Mouse (Mus musculus) fat pad, adult 2 months (tissue): ENCODE measurements around the gene Katnb1.

ENCODE experiments used
- DNase-seq: peaks from one replicate; pipeline ENCODE4 v3.0.0-alpha.2; 2011; ENCODE audit warnings: low read depth, low spot score; ENCODE audit errors: extremely low read depth

Katnb1 gene

DNA sequence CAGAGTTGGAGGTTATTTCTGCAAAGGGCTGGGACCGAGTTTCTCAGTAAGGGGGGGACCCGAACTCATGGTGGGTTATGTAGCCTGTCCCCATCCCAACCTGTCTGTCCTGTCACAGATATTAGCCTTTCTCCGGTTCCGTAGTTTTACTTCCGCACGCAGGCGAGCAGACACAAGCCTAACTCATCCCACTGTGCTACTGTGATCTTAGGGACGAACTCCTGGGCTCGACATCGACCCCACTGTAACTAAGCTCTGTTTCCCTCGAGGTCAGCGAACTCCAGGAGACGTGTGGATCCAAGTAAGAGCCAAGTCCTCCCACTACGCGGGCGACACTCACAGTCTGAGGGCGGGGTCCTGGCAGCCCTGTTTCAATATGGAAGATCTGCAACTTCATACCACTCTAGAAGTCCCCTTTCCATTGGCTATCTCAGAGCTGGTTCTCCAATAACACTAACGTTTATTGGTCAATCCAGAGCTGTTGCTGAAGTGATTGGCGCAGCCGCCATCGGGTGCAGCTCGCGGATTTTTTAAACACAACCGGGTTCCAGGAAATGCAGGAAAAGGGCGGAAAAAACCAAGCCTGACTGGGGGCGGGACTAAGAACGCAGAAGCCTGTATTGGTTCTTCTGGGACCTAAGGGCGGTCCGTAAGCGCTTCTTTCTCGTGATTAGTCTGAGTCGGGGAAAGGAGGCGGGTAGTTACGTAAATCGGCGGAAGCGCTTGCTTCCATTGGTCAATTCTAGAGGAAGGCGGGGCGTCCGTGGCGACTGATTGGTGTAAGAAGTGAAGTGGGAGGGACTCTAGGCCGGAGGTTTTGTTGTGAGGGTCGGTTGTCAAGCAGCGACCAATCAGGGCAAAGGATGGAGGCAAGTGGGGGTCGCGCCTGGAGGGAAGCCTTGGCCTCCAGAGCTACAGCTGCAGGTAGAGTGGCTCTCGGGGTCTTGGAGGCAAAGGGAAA, at the start of gene Katnb1:
Katnb1 (plus strand) TSS at position 806 of the 961 bp plus-strand sequence.
- peak; percentile 100 for DNase-seq

DNA sequence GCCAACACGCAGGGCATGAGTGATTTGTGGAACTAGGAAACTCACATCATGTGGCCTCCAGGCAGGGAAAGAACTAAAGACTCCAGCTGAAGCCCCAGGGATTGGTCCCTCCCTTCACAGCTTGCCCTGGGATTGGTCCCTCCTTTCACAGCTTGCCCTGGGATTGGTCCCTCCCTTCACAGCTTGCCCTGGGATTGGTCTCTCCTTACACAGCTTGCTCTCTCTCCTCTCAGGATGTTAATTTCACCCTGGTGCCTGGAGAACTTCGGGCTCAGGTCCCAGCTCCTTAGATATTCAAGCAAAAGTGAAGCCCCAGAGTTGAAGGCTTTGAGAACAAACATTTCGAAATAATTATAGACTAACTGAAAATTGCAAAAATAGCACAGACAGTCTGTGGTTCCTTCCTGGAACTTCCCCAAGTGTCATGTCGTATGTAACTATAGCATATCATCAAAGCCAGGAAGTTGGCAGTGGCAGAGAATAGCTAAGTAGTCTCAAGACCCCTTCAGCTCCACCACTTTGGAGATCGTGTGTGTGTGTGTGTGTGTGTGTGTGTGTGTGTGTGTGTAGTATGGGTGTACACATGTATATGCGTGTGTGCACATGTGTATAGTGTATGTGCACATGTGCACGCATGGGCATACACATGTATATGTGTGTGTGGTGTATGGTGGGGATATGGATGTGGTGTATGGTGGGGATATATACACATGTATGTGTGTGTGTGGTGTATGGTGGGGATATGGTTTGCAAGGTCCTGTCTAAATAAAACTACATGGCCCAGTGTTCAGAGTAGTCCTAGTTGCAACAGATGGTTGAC, 43.7 kb upstream of the Katnb1 start:
- no peak for DNase-seq

DNA sequence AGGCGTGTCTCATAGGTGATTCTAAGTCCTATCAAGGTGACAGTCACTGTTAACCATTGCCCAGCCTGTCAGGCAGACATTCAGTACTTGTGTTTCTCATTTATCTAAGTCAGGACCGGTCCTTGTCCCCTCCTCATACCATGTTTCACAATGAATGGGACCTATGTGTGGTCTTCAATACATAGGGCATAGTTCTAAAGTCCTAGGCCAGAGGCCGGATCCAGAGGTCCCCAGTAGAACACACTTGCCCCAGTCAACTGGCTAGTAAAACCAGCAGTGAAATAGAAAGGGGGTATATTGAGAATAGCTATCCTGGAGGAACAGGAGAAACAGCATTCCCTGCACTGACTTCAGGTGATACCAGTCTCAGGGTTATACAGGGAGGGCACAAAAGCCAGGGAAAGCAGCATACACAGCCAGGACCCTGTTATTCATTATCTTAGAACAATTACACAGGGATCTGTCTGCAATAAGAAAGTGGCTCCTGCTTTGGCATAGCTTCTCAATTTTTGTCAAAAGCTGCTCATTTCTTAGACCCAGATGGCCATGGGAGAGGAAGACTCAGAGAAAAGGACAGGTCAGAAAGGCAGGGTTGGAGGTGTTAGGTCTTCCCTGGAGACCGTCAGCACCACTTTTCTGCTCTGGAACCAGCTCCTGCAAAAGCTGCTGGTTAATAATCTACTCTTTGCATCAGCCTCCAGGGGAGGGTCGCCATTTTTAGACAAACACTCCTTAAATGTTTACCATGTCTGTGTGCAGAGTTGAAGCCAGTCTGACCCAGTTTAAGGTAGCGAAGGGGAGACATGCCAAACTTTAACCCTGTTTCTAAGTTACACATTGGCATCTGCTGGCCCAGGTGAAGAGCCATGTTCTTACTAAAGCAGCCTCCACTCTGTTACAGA, 38.9 kb upstream of the Katnb1 start:
- DNase-seq = no peak

DNA sequence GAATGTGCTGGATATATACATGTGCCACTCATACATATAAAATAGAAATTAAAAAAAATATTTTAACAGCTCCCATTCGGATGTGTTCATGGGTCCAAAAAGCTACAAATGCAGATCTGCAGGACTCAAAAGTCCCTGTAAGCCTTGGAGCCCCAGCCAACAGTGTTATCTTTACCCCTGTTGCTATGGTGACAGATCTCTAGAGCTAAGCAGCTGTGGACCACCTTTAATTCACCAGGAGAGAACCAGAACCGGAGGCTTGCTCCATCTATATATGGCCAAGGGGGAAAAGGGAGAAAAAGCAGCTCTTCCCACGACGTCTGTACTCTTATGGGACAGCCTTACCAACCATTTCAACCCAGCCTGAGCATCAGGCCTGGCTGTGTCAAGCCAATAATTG, 36.2 kb upstream of the Katnb1 start:
- no peak for DNase-seq

DNA sequence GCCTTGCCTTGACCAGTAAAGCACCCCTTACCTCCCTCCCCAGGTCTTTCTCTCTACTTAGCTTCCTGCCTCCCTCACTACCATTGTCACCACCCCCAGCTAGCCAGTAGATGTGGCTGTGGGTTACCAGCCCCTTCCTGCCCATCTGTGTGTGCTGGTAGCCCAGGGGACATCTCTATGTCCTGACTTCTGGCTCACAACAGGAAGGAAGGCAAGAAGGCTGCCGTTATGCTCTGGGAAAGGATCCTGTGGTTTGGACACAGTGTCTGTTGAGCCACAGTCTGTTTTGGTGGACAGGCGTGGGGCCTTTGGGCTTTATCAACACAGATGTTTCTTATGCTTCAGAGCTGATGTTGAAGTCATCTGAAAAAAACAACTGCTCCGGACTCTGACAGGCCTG, 34.0 kb upstream of the Katnb1 start:
- DNase-seq = no peak

DNA sequence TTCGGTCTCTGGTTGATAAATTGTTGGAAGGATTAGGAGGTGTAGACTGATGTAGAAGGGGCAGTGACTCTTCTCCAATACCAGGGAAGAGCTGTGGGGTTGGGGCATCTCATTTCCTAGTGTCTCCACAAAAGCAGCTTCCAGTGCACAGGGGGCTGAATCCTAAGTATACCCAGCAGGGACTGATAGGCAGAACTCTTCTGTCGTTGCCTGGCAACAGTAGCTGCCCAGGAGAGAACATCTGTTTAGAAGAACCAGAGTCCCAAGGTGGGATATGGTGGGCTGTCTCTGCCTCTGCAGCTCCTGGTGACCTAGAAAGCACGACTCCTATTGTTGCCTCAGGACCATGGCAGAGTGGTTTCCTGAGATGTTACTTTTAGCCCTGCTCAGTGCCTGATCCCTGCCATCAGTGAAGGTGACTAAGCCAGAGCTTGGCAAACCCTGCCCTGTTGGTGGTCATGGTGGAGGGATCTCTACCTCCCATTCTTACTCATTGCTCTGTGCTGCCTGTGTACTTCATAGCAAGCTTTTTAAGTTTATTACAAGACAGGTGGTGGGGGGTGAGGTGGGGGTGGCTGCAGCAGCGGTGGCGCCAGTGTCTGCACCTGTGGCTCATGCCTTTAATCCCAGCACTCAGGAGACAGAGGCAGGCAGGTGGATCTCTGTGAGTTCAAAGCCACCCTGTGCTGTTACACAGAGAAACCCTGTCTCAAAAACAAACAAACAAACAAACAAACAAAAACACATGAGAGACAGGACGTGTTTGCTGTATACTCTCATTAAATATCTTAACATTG, 32.9 kb upstream of the Katnb1 start:
- DNase-seq = no peak

DNA sequence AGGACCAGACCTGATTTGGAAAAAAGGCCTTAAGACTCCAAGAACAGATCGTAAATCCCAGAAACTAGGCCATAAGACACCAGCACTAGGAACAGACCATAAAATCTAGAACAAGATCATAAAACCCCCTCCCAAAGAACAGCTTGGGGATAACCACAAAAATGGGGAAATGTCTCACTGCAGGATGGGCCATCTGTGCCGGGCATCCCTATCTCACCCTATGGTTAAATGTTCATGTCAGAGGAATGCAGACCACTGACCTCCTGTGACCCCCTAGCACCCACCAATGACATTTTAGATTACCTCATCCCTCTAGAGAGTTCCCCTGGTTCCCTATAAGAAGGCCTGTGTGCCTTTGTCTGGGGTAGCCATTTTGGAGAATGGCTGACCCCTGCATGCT, 31.4 kb upstream of the Katnb1 start:
- no peak for DNase-seq

DNA sequence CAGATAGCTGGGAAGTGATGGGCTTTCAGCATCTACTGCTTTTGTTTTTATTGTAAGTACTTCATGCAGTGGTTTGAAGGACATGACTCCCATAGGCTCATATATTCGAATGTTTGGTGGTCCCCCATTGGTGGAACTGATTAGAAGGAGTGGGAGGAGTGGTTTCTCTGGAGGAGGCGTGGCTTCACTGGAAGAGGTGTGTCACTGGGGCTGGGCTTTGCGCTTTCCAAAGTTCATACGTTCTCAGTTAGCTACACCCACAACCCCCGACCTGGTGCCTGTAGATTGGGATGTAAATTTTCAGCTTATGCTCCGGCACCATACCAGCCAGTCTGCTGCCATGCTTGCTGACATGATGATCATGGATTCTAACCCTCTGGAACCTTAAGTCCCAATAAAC, 26.5 kb upstream of the Katnb1 start:
- DNase-seq = no peak

DNA sequence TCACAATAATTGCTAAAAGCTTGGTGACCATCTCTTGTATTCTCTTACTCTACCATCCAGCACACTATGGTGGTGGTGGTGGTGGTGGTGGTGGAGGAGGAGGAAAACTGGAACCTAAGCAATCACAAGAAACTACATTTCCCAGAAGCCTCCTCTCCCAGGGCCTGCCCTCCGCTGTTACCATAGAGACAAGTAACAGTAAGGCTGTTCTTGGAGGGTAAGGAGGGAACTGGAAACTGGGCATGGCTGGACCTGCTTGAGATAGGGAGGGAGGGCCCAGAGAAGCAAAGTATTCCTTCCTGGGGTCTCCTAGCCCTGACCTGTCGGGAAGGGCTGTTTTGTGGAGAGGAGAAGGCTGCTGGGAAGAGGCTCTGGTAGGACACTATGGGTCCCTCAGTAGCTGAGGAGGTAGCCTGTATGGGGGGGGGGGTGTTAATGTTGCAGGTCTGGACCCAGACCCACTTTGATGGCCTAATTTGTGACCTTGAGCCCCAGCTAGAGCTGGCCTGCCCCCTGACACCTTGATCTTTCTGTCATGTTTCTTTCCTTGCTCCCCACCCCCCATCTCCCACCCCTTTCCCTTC, 26.0 kb upstream of the Katnb1 start, which contains the start of gene Drc7:
Drc7 (plus strand) TSS at position 177 of the 584 bp plus-strand sequence.
- no peak for DNase-seq

DNA sequence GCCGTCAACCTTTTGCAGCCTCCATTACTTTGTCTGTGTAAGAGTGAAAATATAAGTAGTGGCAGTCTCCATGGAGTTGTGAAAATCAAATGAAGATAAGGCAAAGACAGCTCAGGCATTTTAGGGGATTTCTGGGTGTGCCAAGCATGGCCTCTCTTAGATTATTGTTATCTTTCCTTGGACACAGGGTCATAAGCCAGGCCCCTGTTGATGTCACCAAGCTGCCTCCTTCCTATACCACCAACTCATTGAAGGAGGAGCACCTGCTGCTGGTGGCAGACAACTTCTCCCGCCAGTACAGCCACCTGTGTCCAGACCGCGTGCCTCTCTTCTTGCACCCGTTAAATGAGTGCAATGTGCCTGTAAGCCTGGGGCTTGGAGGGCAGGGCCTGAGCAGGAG, 24.6 kb upstream of the Katnb1 start:
- DNase-seq = no peak

DNA sequence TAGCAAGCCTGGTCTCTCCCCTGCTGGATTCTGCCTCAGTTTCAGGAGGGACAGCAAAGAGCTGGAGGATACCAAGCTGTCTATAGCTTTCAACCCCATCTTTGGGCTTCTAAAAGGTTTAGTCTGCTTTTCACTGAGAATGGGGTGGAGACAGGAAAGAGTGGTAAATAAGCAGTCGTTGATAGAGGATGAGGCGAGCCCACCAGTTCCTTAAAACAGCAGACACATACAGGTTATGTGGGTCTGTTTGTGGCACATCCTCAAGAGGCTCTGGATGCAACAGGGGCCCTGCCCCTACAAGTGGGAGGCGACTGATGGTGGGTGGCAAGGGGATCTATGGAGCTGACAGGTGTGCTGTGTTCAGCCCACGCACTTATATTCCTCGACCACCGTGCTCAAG, 22.3 kb upstream of the Katnb1 start:
- no peak for DNase-seq

DNA sequence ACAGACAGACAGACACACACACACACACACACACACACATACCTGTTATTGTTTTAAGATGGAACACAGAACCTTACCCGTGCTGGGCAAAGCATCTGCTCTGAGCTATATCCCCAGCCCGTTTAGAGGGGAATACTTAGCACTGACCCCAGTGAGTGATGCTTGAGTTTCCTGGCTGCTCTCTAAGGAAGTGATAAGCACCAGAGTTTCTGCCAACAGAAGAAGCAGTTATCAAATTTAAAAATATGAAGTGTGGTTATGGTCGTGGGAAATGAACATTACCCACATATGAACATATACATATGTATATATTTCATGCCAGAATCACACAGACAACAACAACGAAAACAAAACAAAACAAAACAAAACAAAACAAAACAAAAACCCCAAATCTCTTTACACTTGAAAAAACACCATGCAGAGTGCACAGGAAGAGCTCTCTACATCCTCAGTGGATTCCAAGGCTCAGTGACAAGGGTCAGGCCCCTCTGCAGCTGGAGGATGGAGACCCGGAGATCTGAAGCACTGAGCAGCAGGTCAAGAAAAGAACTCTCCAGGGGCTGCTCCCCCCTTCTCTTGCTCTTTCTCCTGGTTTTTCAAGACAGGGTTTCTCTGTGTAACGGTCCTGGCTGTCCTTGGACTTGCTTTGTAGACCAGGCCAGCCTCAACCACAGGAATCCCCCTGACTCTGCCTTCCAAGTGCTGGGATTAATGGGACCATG, 21.0 kb upstream of the Katnb1 start:
- DNase-seq = no peak

DNA sequence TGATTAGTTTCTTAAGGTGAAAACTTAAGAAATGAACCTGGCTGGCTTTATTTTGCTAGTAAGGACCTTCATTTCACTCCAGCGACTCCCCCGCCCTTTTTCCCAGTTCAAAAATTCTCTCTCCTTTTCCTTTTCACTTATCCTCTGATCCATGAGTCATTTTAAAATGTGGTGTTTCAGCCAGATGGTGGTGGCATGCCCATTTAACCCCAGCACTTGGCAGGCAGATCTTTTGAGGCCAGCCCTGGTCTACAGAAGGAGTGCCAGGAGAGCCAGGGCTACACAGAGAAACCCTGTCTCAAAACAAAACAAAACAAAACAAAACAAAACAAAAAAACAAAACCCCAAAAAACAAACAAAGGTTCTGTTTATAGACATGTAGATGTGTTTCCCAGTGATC, 16.5 kb upstream of the Katnb1 start:
- no peak for DNase-seq

DNA sequence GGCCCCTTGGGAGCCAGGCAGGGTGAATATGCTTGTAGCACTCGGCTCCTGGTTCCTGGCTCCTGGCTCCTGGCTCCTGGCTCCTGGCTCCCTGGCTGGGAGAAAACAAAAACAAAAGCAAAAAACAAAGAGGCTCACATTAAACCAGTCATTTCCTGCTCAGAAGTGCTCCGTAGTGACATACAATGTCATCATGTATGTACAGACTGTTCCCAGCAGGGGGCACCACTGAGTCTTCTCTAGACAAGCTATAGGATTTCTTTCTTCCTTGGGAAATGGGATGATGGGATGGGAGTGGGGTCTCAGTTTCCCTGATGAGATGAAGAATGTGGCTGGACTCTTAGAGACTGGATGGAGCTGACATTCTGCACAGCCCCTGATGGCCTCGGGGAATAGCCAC, 13.4 kb upstream of the Katnb1 start:
- DNase-seq = no peak

DNA sequence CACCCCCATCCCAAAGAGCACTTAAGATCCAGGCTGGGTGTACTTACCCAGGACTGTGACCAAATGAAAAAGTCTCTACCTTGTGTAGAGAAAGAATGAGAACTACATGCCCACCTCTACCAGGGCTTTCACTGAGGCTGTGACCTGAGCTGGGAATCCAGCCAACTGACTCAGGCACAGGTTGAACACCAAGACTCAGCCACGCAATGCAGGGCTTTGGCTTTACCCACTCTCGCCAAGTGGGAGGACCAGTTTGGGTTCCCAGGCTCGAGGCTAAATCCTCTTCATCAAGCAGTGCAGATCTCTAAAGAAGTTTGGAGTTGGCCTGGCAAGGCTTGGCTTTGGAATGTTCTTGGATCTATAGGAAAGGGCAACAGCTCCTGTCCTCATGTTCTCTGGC, 5.5 kb upstream of the Katnb1 start:
- DNase-seq = peak; percentile 65

DNA sequence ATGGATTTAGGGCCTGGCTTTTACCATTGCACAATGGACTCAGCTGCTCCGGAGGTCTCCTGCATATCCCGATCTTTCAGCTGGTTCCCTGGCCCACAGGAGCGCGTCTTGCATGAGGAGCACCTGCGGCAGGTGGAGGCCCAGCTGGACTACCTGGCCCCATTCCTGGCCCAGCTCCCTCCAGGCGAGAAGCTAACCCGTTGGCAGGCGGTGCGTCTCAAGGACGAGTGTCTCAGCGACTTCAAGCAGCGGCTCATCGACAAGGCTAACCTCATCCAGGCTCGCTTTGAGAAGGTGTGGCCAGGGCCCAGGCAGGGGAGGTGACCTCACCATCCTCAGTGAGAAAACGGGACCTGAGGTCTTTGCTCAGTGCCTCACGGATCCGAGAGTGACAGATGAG, 4.8 kb upstream of the Katnb1 start:
- no peak for DNase-seq

DNA sequence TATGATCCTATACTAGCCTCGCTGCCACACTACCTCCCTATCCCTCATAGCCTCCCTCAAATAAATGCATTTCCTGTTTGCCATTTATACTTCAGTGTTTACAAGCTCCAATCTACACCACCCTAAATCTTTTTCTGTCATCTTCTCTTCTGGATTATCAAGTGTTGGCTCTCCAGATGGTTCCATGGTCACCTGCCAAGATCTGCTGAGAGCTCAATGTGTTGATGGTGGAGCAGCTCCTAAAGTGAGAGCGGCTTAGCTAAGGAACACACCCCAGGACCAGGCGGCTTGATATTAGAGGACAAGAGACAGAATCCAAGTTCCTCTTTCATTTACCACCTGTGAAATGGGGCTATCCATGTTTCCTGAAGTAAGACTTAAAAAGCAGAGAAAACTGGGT, 2.9 kb upstream of the Katnb1 start:
- DNase-seq = no peak

DNA sequence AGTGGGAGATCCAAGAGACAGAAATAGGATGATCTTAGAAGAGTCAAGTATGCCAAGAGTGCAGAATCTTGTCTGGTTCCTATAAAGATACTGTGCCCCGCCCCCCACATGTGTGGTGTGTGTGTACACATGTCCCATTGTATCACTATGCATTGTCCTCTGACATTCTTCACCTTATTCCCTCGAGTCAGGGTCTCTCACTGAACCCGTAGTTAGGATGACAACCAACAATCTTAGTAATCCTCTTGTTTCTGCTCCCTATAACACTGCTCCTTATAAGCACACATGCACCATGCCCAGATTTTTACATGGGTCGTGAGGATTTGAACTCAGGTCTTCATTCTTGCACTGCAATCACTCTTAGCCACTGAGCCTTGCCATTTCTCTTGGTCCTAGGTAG, 1.7 kb upstream of the Katnb1 start:
- DNase-seq = no peak

DNA sequence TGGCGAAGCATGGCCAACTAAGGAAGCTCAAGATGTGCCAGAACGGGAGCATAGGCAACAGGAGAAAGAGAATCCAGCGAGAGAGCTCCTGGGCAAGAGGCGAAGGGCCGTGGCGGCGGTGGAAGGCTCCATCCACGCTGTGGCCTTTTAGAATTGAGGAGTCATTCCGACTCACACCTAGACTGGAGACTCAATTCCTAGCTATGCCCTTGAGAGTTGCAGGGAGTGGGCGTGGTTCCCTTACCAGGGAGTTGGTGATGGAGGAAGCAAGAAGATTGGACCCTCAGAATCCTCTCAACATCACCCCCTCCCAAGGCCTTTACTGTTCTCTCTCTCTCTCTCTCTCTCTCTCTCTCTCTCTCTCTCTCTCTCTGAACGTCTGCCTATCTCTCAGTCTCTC, 664 bp downstream of the Katnb1 start:
- DNase-seq = no peak
